Mouse (Mus musculus): ENCODE results near the gene Sox1. TPM values are rescaled to one million over a fixed set of nuclear protein-coding genes. Genes with fewer than 3 reads are reported as not detected.

Sox1 gene
- not detected for total RNA-seq (2021)
- long read RNA-seq, experiment 1: 0 reads
- long read RNA-seq, experiment 2: 0 reads

- DNase-seq (ENCODE audit: low spot score in 2 of 2): no peak
These were observed at the start of gene Sox1 for GRCm38 (mm10) chr8:12395071-12396031. Sox1 (plus strand) TSS chr8:12395295.

GRCm38 (mm10) chr8:12345881-12346280 is 49.2 kb upstream of the Sox1 start:
- no peak for DNase-seq (ENCODE audit: low spot score in 2 of 2)

GRCm38 (mm10) chr8:12346870-12347269 is 48.2 kb upstream of the Sox1 start:
- no peak for DNase-seq (ENCODE audit: low spot score in 2 of 2)

- DNase-seq (ENCODE audit: low spot score in 2 of 2): no peak
These were observed 46.8 kb upstream of the Sox1 start for GRCm38 (mm10) chr8:12348306-12348705.

GRCm38 (mm10) chr8:12349591-12349990 is 45.5 kb upstream of the Sox1 start:
- no peak for DNase-seq (ENCODE audit: low spot score in 2 of 2)

- no peak for DNase-seq (ENCODE audit: low spot score in 2 of 2)
These were observed 44.0 kb upstream of the Sox1 start for GRCm38 (mm10) chr8:12351121-12351520.

- no peak for DNase-seq (ENCODE audit: low spot score in 2 of 2)
These were observed 40.6 kb upstream of the Sox1 start for GRCm38 (mm10) chr8:12354406-12355025.

GRCm38 (mm10) chr8:12368161-12368560 is 26.9 kb upstream of the Sox1 start:
- DNase-seq (ENCODE audit: low spot score in 2 of 2): no peak

- DNase-seq (ENCODE audit: low spot score in 2 of 2): no peak
These were observed 26.2 kb upstream of the Sox1 start for GRCm38 (mm10) chr8:12368856-12369255.

GRCm38 (mm10) chr8:12381111-12381510 is 14.0 kb upstream of the Sox1 start:
- DNase-seq (ENCODE audit: low spot score in 2 of 2): no peak

GRCm38 (mm10) chr8:12382707-12383561 is 12.2 kb upstream of the Sox1 start:
- no peak for DNase-seq (ENCODE audit: low spot score in 2 of 2)

- DNase-seq (ENCODE audit: low spot score in 2 of 2): no peak
These were observed 10.9 kb upstream of the Sox1 start for GRCm38 (mm10) chr8:12383979-12384890.

- no peak for DNase-seq (ENCODE audit: low spot score in 2 of 2)
These were observed 10.0 kb upstream of the Sox1 start for GRCm38 (mm10) chr8:12384996-12385685.

- no peak for DNase-seq (ENCODE audit: low spot score in 2 of 2)
These were observed 9.2 kb upstream of the Sox1 start for GRCm38 (mm10) chr8:12385686-12386488.

GRCm38 (mm10) chr8:12386530-12387222 is 8.4 kb upstream of the Sox1 start:
- no peak for DNase-seq (ENCODE audit: low spot score in 2 of 2)

- DNase-seq (ENCODE audit: low spot score in 2 of 2): no peak
These were observed 7.8 kb upstream of the Sox1 start for GRCm38 (mm10) chr8:12387223-12387860.

GRCm38 (mm10) chr8:12387901-12388300 is 7.2 kb upstream of the Sox1 start:
- DNase-seq (ENCODE audit: low spot score in 2 of 2): no peak

Measured in adrenal gland, adult 18-20 months (tissue).